Mouse (Mus musculus) bone marrow, adult 2 months (tissue): ENCODE data around the gene Hrct1. TPM values are rescaled to one million over a fixed set of nuclear protein-coding genes. Genes with fewer than 3 reads are reported as not detected.

Source experiments
- H3K27ac ChIP-seq: fragments of 200-500 bp; 2 replicates; pipeline ENCODE4 v1.5.1; 2012; ENCODE audit warnings: low read depth, mild to moderate bottlenecking, control low read depth, inconsistent platforms, low read length; ENCODE audit not compliant: control insufficient read depth, poor library complexity, insufficient read depth
- H3K4me1 ChIP-seq: fragments of 200-500 bp; 2 replicates; pipeline ENCODE4 v1.6.1; 2011; ENCODE audit warnings: low read length; ENCODE audit not compliant: control insufficient read depth, insufficient read depth
- H3K4me3 ChIP-seq: fragments of 200-500 bp; replicated peaks from 2 replicates; pipeline ENCODE3; 2011; ENCODE audit warnings: mild to moderate bottlenecking, low read depth, low read length, control low read depth; ENCODE audit not compliant: control insufficient read depth
- CTCF ChIP-seq: fragments of 200-500 bp; IDR thresholded peaks from 2 replicates; pipeline ENCODE4 v1.5.1; 2011; ENCODE audit warnings: low read length, control low read depth; ENCODE audit not compliant: control insufficient read depth, insufficient read depth
- POLR2A ChIP-seq: fragments of 200-500 bp; IDR thresholded peaks from 2 replicates; pipeline ENCODE4 v1.6.1; 2011; ENCODE audit warnings: low read depth, mild to moderate bottlenecking, control low read depth, low read length, borderline replicate concordance; ENCODE audit not compliant: control insufficient read depth
- WGBS: fragments of 180-500 bp; shearing (Covaris S2); methylation state at CpG from one replicate; pipeline ENCODE4 v1.1.7; 2018; 5-methylcytosine and 5-hydroxymethylcytosine counted together
- polyA plus RNA-seq: library from polyadenylated mRNA; stranded (reverse); fragments of >200 nt; gene quantifications from 2 replicates; pipeline ENCODE4 v1.2.4, GENCODE M21; 2011; ENCODE audit warnings: low replicate concordance; ENCODE audit not compliant: missing spikeins, insufficient read depth, insufficient read length

The Hrct1 gene
- polyA plus RNA-seq, 1 experiment = 6.3 TPM

- Histone ChIP-seq H3K27ac (peak overlapping the region; percentile 4; the same call in 1 of the 2 replicates), H3K4me1 (no peaks in the 10 kb centered on the region), H3K4me3 (no peak overlapping the region)
- 79% methylated on average over 21 of the region's 21 CpGs for WGBS
- TF ChIP-seq CTCF = no peak
- no peak for TF ChIP-seq POLR2A
These were observed 32.8 kb downstream of the Hrct1 start for GRCm38 (mm10) chr4:43759571-43760418.

GRCm38 (mm10) chr4:43760460-43760859 is 33.5 kb downstream of the Hrct1 start:
- no peaks in the 10 kb centered on the region for H3K4me1 ChIP-seq
- H3K27ac ChIP-seq = no peak overlapping the region
- H3K4me3 ChIP-seq = no peak overlapping the region
- WGBS = 71% methylated on average over 10 of the region's 10 CpGs
- peak; percentile 37; the same call in 1 of the 2 replicates for TF ChIP-seq CTCF
- no peak for TF ChIP-seq POLR2A

- H3K4me3 ChIP-seq = no peak overlapping the region
- no peaks in the 10 kb centered on the region for H3K4me1 ChIP-seq
- H3K27ac ChIP-seq = no peak overlapping the region
- TF ChIP-seq CTCF = no peak
- TF ChIP-seq POLR2A = no peak
- WGBS = 68% methylated on average over 2 of the region's 2 CpGs
These were observed 34.3 kb downstream of the Hrct1 start for GRCm38 (mm10) chr4:43761336-43761735.

GRCm38 (mm10) chr4:43763410-43763809 is 36.4 kb downstream of the Hrct1 start:
- H3K27ac ChIP-seq = no peak overlapping the region
- H3K4me1 ChIP-seq = no peaks in the 10 kb centered on the region
- WGBS = 22% methylated on average over 7 of the region's 7 CpGs
- H3K4me3 ChIP-seq = no peak overlapping the region
- TF ChIP-seq CTCF = peak; percentile 19; the same call in 1 of the 2 replicates
- no peak for TF ChIP-seq POLR2A

- 71% methylated on average over 5 of the region's 5 CpGs for WGBS
- Histone ChIP-seq H3K4me3 (no peak overlapping the region), H3K27ac (no peak overlapping the region), H3K4me1 (no peaks in the 10 kb centered on the region)
- TF ChIP-seq CTCF = no peak
- TF ChIP-seq POLR2A = no peak
These were observed 41.4 kb downstream of the Hrct1 start for GRCm38 (mm10) chr4:43768341-43768740.

GRCm38 (mm10) chr4:43769374-43769773 is 42.4 kb downstream of the Hrct1 start:
- WGBS = 82% methylated on average over 2 of the region's 2 CpGs
- Histone ChIP-seq H3K4me3 (no peak overlapping the region), H3K27ac (no peak overlapping the region), H3K4me1 (no peaks in the 10 kb centered on the region)
- TF ChIP-seq CTCF = no peak
- no peak for TF ChIP-seq POLR2A

GRCm38 (mm10) chr4:43770909-43771308 is 43.9 kb downstream of the Hrct1 start, which contains the start of gene Olfr159:
Gene Olfr159, minus strand, starts transcription at chr4:43771009.
- Histone ChIP-seq H3K4me3 (no peak within 1 kb of the TSS), H3K4me1 (no peaks in the 10 kb centered on the region), H3K27ac (no peak within 1 kb of the TSS)
- TF ChIP-seq POLR2A (no peak), CTCF (no peak)
- WGBS = 71% methylated on average over 6 of the region's 6 CpGs

GRCm38 (mm10) chr4:43771626-43772025 is 44.6 kb downstream of the Hrct1 start:
- H3K4me1 ChIP-seq = no peaks in the 10 kb centered on the region

More at GRCm38 (mm10) chr4:43771626-43772025, 44.6 kb downstream of the Hrct1 start:
- no peak overlapping the region for H3K27ac ChIP-seq
- no peak overlapping the region for H3K4me3 ChIP-seq
- 56% methylated on average over 6 of the region's 6 CpGs for WGBS
- TF ChIP-seq CTCF (no peak), POLR2A (no peak)
